Mouse (Mus musculus) B cell, adult 2 months (primary cell): Measurements from ENCODE around the gene Bank1.
A peak's percentile ranks its signal among the peaks of the same experiment; 100 is the strongest.

Source experiments
- DNase-seq, 2 experiments: peaks; one replicate each; pipeline ENCODE4 v3.0.0; 2022

Bank1 gene

GRCm38 (mm10) chr3:136325783-136326182, at the start of gene Bank1:
Bank1 (minus strand) TSS chr3:136326066.
- peak; percentile 84 to 88 for DNase-seq

GRCm38 (mm10) chr3:136369916-136370315, 44.0 kb upstream of the Bank1 start:
- DNase-seq = no peak

DNA sequence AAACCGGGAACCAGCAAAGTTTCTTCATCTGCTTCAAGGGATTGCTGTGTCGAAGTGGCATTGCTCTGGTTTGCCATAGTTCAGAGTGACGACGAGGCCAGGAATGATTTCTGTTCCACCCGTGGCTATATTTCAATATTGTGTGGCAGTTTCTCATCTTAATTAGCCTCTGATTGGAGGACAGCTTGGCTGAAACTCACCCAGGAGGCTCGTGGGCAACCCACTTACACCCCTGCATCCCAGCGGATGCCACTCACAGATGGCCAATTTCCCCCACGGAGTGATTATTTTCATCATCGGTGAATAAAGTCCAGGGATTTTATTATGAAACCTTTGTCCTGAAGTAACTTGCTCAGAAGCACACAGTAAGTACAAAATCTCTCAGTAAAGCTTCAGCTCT, 43.6 kb upstream of the Bank1 start:
- DNase-seq = no peak

GRCm38 (mm10) chr3:136368505-136368999, 42.7 kb upstream of the Bank1 start:
- no peak for DNase-seq

- DNase-seq = peak; percentile 58 to 67
Measured at GRCm38 (mm10) chr3:136349690-136350089, 23.8 kb upstream of the Bank1 start.

GRCm38 (mm10) chr3:136348611-136349010, 22.7 kb upstream of the Bank1 start:
- no peak for DNase-seq

GRCm38 (mm10) chr3:136347277-136347676, 21.4 kb upstream of the Bank1 start:
- DNase-seq = peak in 1 of 2 experiments; percentile 17

GRCm38 (mm10) chr3:136341911-136342310, 16.0 kb upstream of the Bank1 start:
- no peak for DNase-seq

- DNase-seq = no peak
Measured at GRCm38 (mm10) chr3:136339896-136340295, 14.0 kb upstream of the Bank1 start.

- DNase-seq = peak; percentile 63 to 71
Measured at GRCm38 (mm10) chr3:136331135-136331534, 5.3 kb upstream of the Bank1 start.

- no peak for DNase-seq
Measured at GRCm38 (mm10) chr3:136330043-136330442, 4.2 kb upstream of the Bank1 start.

GRCm38 (mm10) chr3:136329133-136329532, 3.3 kb upstream of the Bank1 start:
- no peak for DNase-seq

DNA sequence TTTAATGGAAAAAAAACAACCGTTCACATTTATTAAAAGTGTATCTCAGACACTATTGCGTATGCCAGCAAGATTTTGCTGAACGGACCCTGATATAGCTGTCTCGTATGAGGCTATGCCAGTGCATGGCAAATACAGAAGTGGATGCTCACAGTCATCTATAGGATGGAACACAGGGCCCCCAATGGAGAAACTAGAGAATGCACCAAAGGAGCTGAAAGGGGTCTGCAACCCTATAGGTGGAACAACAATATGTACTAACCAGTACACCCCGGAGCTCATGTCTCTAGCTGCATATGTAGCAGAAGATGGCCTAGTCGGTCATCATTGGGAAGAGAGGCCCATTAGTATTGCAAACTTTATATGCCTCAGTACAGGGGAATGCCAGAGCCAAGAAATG, 1.1 kb downstream of the Bank1 start:
- DNase-seq = peak; percentile 69 to 76

- no peak for DNase-seq
Measured at GRCm38 (mm10) chr3:136321936-136322335, 3.9 kb downstream of the Bank1 start.

DNA sequence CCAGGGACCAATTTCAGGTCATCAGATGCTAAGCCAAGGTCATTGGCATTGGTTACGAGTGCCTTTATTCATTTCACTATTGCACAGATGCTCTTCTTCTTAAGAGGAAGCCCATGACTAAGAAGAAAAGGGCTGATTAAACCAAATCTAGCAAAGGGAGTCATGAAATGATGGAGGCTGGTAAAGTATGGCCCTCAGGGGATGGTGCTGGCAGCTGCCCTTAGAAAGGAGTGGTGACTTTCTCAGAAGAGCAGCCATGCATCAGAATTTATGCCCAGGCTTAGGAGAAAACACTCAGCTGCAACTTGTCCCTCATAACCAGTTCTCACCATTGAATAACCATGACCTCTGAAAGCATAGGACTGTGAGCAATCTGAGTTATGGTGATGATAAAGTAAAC, 17.4 kb downstream of the Bank1 start:
- DNase-seq = no peak

- DNase-seq = no peak
Measured at GRCm38 (mm10) chr3:136306564-136307158, 19.2 kb downstream of the Bank1 start.

- DNase-seq = peak; percentile 59 to 66
Measured at GRCm38 (mm10) chr3:136302541-136302940, 23.3 kb downstream of the Bank1 start.

DNA sequence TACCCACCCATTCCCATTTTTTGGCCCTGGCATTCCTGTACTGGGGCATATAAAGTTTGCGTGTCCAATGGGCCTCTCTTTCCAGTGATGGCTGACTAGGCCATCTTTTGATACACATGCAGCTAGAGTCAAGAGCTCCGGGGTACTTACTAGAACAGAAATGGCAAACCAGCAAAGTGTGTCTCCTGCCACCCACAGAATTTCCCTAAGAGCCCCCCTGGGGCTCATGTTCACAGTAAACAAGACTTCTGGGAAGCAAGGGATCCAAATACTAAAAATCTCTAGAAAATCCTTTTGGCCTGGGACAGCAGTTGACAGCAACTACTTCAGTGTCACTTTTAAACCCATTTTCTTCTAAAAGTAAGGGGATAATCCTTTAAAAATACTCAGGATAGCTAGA, 25.1 kb downstream of the Bank1 start:
- peak; percentile 63 to 69 for DNase-seq

DNA sequence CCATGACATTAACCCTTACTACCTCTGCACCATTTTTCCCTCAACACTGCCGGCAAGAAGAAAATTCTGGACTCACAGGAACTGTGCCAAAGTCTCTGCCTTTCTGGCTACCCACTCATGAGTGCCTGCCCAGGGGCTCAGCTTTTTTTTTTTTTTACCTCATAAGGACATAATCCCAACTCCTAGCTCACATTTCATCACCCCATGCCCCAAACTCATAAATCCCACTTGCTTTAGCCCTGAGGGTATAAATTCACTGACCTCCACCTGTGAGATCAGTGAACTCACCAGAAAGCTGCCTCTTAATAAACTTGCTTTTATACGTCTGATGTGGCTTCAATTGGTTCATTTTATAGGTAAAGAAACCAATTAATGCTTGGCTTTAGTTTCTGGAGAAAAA, 28.5 kb downstream of the Bank1 start:
- DNase-seq = no peak

DNA sequence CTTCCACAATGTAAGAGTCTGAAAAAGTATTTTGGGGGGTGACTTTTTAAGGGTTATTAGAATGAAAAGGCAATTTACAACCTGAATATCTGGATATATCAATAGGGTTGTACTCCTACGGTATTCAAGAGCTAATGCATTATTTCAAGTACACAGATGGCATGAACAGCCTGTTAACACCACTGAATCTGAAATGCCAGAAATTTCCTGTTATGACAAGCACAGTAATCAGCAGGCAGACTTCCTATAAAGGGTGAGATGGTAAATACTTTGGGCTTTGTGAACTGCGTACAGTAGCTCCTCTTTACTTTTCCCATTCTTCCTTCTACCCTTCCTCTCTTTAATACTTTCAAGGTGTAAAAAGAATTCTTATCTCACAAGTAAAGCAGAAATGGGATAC, 30.6 kb downstream of the Bank1 start:
- no peak for DNase-seq

- DNase-seq = no peak
Measured at GRCm38 (mm10) chr3:136287883-136288282, 38.0 kb downstream of the Bank1 start.

DNA sequence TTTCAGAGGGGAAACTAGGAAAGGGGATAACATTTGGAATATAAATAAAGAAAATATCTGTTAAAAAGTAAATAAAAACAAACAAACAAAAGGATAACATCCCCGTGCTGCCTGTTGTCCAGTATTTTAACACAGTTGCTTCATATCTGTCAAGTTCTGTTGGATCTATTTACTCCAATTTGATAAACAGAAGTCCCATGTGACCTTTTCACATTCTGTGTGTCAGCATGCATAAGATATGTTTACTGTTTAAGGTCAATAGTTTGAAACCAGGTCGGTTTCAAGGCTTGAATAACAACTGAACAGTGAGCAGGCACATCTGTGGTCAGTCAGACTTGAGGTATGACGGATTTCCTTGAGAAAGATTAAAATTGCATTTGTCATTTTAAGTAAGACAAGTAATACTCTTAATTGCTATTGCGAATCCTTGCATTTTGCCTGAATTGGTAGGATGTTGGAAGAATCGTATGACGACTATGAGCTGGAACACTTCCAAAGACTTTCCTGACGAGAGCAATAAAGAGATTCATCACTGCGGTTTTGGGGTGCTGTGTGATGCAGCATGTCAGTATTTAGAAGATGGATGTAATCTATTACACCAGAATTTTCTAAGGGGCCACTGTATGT, 60.8 kb downstream of the Bank1 start:
- no peak for DNase-seq

GRCm38 (mm10) chr3:136257761-136258160, 68.1 kb downstream of the Bank1 start:
- no peak for DNase-seq

GRCm38 (mm10) chr3:136254713-136255112, 71.2 kb downstream of the Bank1 start:
- DNase-seq = no peak

GRCm38 (mm10) chr3:136252820-136253219, 73.0 kb downstream of the Bank1 start:
- DNase-seq = peak; percentile 41 to 53
